Mouse (Mus musculus): Measurements from ENCODE around the gene Setd5. TPM values are rescaled to one million over a fixed set of nuclear protein-coding genes. Genes with fewer than 3 reads are reported as not detected.

Gene Setd5
- polyA plus RNA-seq (2012; rRNA removed), result 93.8 and 103 TPM in 2 replicates
- 90.2 and 93.4 TPM in 2 replicates for polyA plus RNA-seq (2014; fragmentation: Nextera tagmentation; extraction: Ambion mirVana)

DNA sequence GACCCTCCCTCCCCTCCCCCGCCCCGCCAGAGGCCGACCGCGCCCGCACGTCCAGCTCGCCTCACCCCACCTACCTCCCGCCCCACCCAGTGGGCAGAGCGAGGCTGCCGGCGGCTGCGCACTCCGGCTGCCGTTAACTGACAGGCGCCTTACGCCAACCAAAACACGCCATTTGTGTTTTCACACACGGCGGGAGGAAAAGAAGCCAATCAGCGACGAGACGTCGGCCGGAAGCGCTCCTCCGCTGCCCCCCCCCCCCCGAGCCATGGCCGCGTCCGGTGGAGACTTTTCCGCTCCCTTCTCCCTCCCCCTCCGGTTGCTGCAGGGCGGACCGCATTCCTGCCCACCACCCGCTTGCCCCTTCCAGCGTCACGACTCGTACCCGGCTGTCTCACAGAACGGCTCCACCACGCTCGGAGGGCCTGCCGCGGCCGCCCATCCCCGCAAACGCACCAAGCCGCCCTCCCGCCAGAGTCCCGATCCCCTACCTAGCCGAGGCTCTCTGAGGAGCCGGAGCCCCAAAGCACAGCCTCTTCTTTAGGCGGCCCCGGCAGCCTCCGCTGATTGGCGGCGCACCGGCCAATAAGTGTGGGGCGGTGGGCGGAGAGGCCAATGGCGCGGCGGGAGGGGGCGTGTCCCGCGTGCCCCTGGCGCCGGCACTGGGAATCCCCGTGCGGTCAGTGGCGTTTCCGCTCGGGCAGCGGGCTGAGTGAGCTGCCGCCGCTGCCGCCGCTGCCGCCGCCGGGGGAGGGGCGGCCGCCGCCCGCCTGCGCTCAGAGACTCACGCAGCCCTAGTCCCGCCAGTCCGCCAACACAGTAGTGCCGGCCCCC, at the start of gene Setd5:
Gene Setd5 (plus strand): TSS at position 680 of the 831 bp plus-strand sequence.
- Histone ChIP-seq H3K4me2 (replicated peaks; ENCODE audit: low read depth, low read length, severe bottlenecking) (peak within 1 kb of the TSS; percentile 74), H3K9ac (ENCODE audit: low read depth, low read length, severe bottlenecking) (peak within 1 kb of the TSS; percentile 99), H3K36me3 (ENCODE audit: control insufficient read depth, insufficient read depth, low read length) (no peaks in the 10 kb centered on the region; the same call in 1 of the 2 replicates), H3K9me3 (ENCODE audit: control insufficient read depth, low read length) (no peaks in the 10 kb centered on the region), H3K4me3 (replicated peaks; ENCODE audit: low read length) (peak within 1 kb of the TSS; percentile 92), H3K27ac (replicated peaks; ENCODE audit: low read depth, low read length) (peak within 1 kb of the TSS; percentile 100), H3K4me1 (ENCODE audit: control insufficient read depth, insufficient read depth, low read length) (peaks cover 30% of the 10 kb centered on the region), H3K27me3 (ENCODE audit: control insufficient read depth, insufficient read depth, low read length) (no peaks in the 10 kb centered on the region)
- WGBS, result under 1% methylated on average over 43 of the region's 91 CpGs
- DNase-seq (ENCODE audit: low spot score) (peak; percentile 96), ATAC-seq (ENCODE audit: low FRiP score, low read depth) (peak; percentile 91)
- peak; percentile 99 for TF ChIP-seq POLR2A (IDR thresholded peaks at IDR 0.05; ENCODE audit: borderline replicate concordance, extremely low read depth, insufficient read depth, insufficient read length)

DNA sequence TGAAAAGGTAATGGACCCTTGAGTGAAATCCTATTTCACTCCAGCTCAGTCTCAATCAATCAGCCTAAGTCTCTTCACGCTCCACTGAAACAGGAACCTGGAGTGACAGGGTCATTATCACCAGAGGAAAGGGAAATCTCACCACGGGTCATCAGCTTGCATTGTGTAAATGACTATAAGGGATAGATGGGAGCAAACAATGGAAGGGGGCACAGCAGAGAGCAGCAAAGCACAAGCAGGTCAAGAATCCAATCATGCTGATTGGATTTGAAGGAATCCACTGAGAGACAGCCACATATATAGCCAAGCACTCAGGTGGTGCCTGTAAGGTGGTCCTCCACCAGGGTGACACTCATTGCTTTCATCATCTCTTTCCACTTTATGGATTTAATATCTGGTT, 49.7 kb upstream of the Setd5 start:
- Histone ChIP-seq H3K27me3 (ENCODE audit: control insufficient read depth, insufficient read depth, low read length) (no peaks in the 10 kb centered on the region), H3K9me3 (ENCODE audit: control insufficient read depth, low read length) (no peaks in the 10 kb centered on the region), H3K4me2 (replicated peaks; ENCODE audit: low read depth, low read length, severe bottlenecking) (no peak overlapping the region), H3K9ac (ENCODE audit: low read depth, low read length, severe bottlenecking) (no peak overlapping the region), H3K4me1 (ENCODE audit: control insufficient read depth, insufficient read depth, low read length) (no peaks in the 10 kb centered on the region; the same call in 1 of the 2 replicates), H3K4me3 (replicated peaks; ENCODE audit: low read length) (no peak overlapping the region), H3K36me3 (ENCODE audit: control insufficient read depth, insufficient read depth, low read length) (no peaks in the 10 kb centered on the region), H3K27ac (replicated peaks; ENCODE audit: low read depth, low read length) (no peak overlapping the region)
- no peak for ATAC-seq (ENCODE audit: low FRiP score, low read depth)
- TF ChIP-seq POLR2A (IDR thresholded peaks at IDR 0.05; ENCODE audit: borderline replicate concordance, extremely low read depth, insufficient read depth, insufficient read length), result no peak
- 40% methylated on average over 2 of the region's 2 CpGs for WGBS
- no peak for DNase-seq (ENCODE audit: low spot score)

DNA sequence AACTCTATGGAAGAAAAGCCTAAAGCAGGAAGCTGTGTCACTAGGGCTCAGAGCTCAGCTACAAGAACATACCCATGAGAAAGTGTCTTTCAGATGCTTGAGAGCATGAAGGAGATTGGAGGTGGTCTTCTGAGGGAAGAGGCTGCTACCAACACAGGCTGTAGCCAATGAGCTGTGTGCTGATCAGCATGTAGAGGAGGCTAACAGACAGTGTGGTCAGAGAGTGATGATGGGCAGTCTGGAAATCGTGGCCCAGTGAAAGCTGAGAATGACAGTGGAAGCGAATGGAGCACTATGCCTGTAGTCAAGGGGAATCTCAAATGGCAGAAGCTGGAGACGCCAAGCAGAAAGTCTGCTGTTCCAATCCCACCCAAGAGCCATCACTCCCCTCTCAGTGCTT, 48.2 kb upstream of the Setd5 start:
- Histone ChIP-seq H3K4me1 (ENCODE audit: control insufficient read depth, insufficient read depth, low read length) (no peaks in the 10 kb centered on the region; the same call in 1 of the 2 replicates), H3K4me2 (replicated peaks; ENCODE audit: low read depth, low read length, severe bottlenecking) (no peak overlapping the region), H3K4me3 (replicated peaks; ENCODE audit: low read length) (no peak overlapping the region), H3K36me3 (ENCODE audit: control insufficient read depth, insufficient read depth, low read length) (no peaks in the 10 kb centered on the region), H3K27me3 (ENCODE audit: control insufficient read depth, insufficient read depth, low read length) (no peaks in the 10 kb centered on the region), H3K9me3 (ENCODE audit: control insufficient read depth, low read length) (no peaks in the 10 kb centered on the region), H3K9ac (ENCODE audit: low read depth, low read length, severe bottlenecking) (no peak overlapping the region), H3K27ac (replicated peaks; ENCODE audit: low read depth, low read length) (no peak overlapping the region)
- no peak for ATAC-seq (ENCODE audit: low FRiP score, low read depth)
- WGBS, result 78% methylated on average over 3 of the region's 3 CpGs
- no peak for DNase-seq (ENCODE audit: low spot score)
- TF ChIP-seq POLR2A (IDR thresholded peaks at IDR 0.05; ENCODE audit: borderline replicate concordance, extremely low read depth, insufficient read depth, insufficient read length), result no peak

DNA sequence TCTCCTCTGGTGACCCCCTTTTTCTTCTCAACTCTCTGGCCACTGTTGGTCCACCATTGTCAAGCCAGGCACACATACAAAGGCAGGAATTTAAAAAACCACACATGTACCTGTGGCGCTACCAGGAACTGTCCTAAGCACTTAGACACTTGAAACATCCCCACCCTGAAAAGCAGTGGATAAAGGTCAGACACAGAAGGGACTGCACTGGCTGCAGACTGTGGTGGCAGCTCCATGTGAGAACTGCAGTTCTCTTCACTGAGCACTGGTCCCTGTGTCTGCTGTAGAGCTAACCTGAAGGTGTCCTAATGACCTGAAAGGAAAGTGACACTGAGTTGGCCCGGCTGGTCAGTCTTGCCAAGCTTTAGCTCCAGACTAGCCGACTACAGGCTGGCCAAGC, 46.6 kb upstream of the Setd5 start:
- Histone ChIP-seq H3K9me3 (ENCODE audit: control insufficient read depth, low read length) (no peaks in the 10 kb centered on the region), H3K4me2 (replicated peaks; ENCODE audit: low read depth, low read length, severe bottlenecking) (no peak overlapping the region), H3K9ac (ENCODE audit: low read depth, low read length, severe bottlenecking) (no peak overlapping the region), H3K27ac (replicated peaks; ENCODE audit: low read depth, low read length) (no peak overlapping the region), H3K4me1 (ENCODE audit: control insufficient read depth, insufficient read depth, low read length) (no peaks in the 10 kb centered on the region), H3K27me3 (ENCODE audit: control insufficient read depth, insufficient read depth, low read length) (no peaks in the 10 kb centered on the region), H3K4me3 (replicated peaks; ENCODE audit: low read length) (no peak overlapping the region), H3K36me3 (ENCODE audit: control insufficient read depth, insufficient read depth, low read length) (no peaks in the 10 kb centered on the region)
- ATAC-seq (ENCODE audit: low FRiP score, low read depth) (no peak), DNase-seq (ENCODE audit: low spot score) (no peak)
- WGBS, result 70% methylated on average over 3 of the region's 3 CpGs
- TF ChIP-seq POLR2A (IDR thresholded peaks at IDR 0.05; ENCODE audit: borderline replicate concordance, extremely low read depth, insufficient read depth, insufficient read length), result no peak

DNA sequence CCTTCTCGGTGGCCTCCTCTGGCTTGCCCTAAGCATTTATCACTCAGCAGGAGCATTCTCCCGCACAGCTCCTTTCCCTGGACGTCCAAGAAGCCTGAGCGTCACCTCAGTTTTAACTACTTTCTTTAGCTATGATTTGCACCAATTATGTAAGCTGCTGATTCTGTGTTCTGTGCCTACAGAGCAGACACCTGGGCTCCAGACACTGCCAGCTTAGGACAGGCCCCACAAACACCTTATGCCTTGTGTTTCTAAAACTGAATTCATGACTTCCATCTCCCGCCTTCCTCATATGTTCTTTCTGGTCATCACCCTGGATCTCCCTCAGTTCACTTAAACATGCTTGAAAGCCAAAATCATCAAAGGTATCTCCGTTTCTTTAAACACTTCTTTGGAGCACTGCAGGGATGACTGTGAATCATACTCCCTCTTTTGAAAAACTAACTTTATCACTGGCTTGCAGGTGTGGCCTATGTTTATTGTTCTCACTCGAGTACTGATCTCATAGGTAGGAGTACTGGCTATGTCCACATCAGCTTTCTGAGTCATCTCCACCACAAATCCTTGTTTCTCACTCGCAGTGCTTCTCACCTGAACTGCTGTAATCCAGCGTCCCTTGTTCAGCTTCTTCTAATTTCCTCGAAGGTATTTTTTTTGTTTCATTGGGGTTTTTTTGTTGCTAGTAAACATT, 46.0 kb upstream of the Setd5 start:
- no peaks in the 10 kb centered on the region for H3K36me3 ChIP-seq (ENCODE audit: control insufficient read depth, insufficient read depth, low read length)
- H3K4me2 ChIP-seq (replicated peaks; ENCODE audit: low read depth, low read length, severe bottlenecking), result no peak overlapping the region
- no peaks in the 10 kb centered on the region for H3K9me3 ChIP-seq (ENCODE audit: control insufficient read depth, low read length)
- H3K27ac ChIP-seq (replicated peaks; ENCODE audit: low read depth, low read length), result no peak overlapping the region
- H3K4me1 ChIP-seq (ENCODE audit: control insufficient read depth, insufficient read depth, low read length), result no peaks in the 10 kb centered on the region
- DNase-seq (ENCODE audit: low spot score), result no peak
- H3K4me3 ChIP-seq (replicated peaks; ENCODE audit: low read length), result no peak overlapping the region
- H3K27me3 ChIP-seq (ENCODE audit: control insufficient read depth, insufficient read depth, low read length), result no peaks in the 10 kb centered on the region
- no peak overlapping the region for H3K9ac ChIP-seq (ENCODE audit: low read depth, low read length, severe bottlenecking)
- 63% methylated on average over 10 of the region's 10 CpGs for WGBS
- no peak for TF ChIP-seq POLR2A (IDR thresholded peaks at IDR 0.05; ENCODE audit: borderline replicate concordance, extremely low read depth, insufficient read depth, insufficient read length)
- no peak for ATAC-seq (ENCODE audit: low FRiP score, low read depth)
